Mouse (Mus musculus): ENCODE data around the gene Zfp91. TPM values are rescaled to one million over a fixed set of nuclear protein-coding genes. Genes with fewer than 3 reads are reported as not detected.
"Not testable (repeated sequence)": the region's sequence is repeated elsewhere in the genome, so short reads cannot be mapped to it uniquely, and the experiment has no call there.

The Zfp91 gene
- polyA plus RNA-seq, 1 experiment from 2014 or later, result 14.7 TPM

GRCm38 (mm10) chr19:12721596-12721995 lies 74.3 kb downstream of the Zfp91 start:
- not testable (repeated sequence) for ATAC-seq (ENCODE audit: low FRiP score); H3K36me3 ChIP-seq; H3K4me3 ChIP-seq; H3K4me1 ChIP-seq (replicated peaks); H3K27ac ChIP-seq; H3K9ac ChIP-seq; H3K4me2 ChIP-seq; H3K27me3 ChIP-seq; H3K9me3 ChIP-seq
- WGBS, result 91% methylated on average over 7 of the region's 7 CpGs

- H3K4me2 ChIP-seq; H3K36me3 ChIP-seq; H3K4me1 ChIP-seq (replicated peaks); H3K27ac ChIP-seq; H3K27me3 ChIP-seq; H3K9ac ChIP-seq; ATAC-seq (ENCODE audit: low FRiP score); H3K4me3 ChIP-seq; H3K9me3 ChIP-seq: not testable (repeated sequence)
- WGBS, result 89% methylated on average over 5 of the region's 5 CpGs
Observed at GRCm38 (mm10) chr19:12720919-12721318, 75.0 kb downstream of the Zfp91 start.

- H3K9ac ChIP-seq, result no peak overlapping the region
- no peaks in the 10 kb centered on the region for H3K27me3 ChIP-seq
- H3K4me2 ChIP-seq, result no peak overlapping the region
- no peaks in the 10 kb centered on the region for H3K9me3 ChIP-seq
- H3K27ac ChIP-seq, result no peak overlapping the region
- no peaks in the 10 kb centered on the region for H3K4me1 ChIP-seq (replicated peaks)
- H3K4me3 ChIP-seq, result no peak overlapping the region
- WGBS, result 66% methylated on average over 2 of the region's 2 CpGs
- ATAC-seq (ENCODE audit: low FRiP score), result no peak
- no peaks in the 10 kb centered on the region for H3K36me3 ChIP-seq
Observed at GRCm38 (mm10) chr19:12720463-12720862, 75.5 kb downstream of the Zfp91 start.

GRCm38 (mm10) chr19:12719189-12719588 lies 76.7 kb downstream of the Zfp91 start:
- Histone ChIP-seq H3K4me2 (no peak overlapping the region), H3K27ac (no peak overlapping the region), H3K9me3 (no peaks in the 10 kb centered on the region), H3K4me3 (no peak overlapping the region), H3K27me3 (no peaks in the 10 kb centered on the region), H3K9ac (no peak overlapping the region), H3K36me3 (no peaks in the 10 kb centered on the region), H3K4me1 (replicated peaks) (no peaks in the 10 kb centered on the region)
- WGBS, result 81% methylated on average over 6 of the region's 6 CpGs
- no peak for ATAC-seq (ENCODE audit: low FRiP score)

Other genes with a start within 250 kb of the Zfp91 start
- gene Gm4952, start 196.2 kb downstream of the Zfp91 start, polyA plus RNA-seq (2015; fragmentation: Nextera tagmentation; extraction: Ambion mirVana), result 0.19 TPM in 1 of 2 replicates, not detected in the other
- 0.05 TPM in 1 of 2 replicates, not detected in the other for gene Glyat, start 162.8 kb downstream of the Zfp91 start, polyA plus RNA-seq (2015; fragmentation: Nextera tagmentation; extraction: Ambion mirVana)
- not detected in 2 replicates for gene Olfr1442, start 125.7 kb downstream of the Zfp91 start, polyA plus RNA-seq (2015; fragmentation: Nextera tagmentation; extraction: Ambion mirVana)
- gene Olfr1443, start 118.0 kb downstream of the Zfp91 start, polyA plus RNA-seq (2015; fragmentation: Nextera tagmentation; extraction: Ambion mirVana), result not detected in 2 replicates
- gene Keg1, start 100.3 kb downstream of the Zfp91 start, polyA plus RNA-seq (2015; fragmentation: Nextera tagmentation; extraction: Ambion mirVana), result not detected in 2 replicates
- gene Cntf, start 30.5 kb downstream of the Zfp91 start, polyA plus RNA-seq (2015; fragmentation: Nextera tagmentation; extraction: Ambion mirVana), result 1.2 and 1.6 TPM in 2 replicates
- gene Lpxn, start 67 bp upstream of the Zfp91 start, polyA plus RNA-seq (2015; fragmentation: Nextera tagmentation; extraction: Ambion mirVana), result 1.5 and 1.6 TPM in 2 replicates
- not detected in 2 replicates for gene Gm5244, start 50.6 kb upstream of the Zfp91 start, polyA plus RNA-seq (2015; fragmentation: Nextera tagmentation; extraction: Ambion mirVana)
- not detected in 2 replicates for gene Olfr1444, start 61.2 kb upstream of the Zfp91 start, polyA plus RNA-seq (2015; fragmentation: Nextera tagmentation; extraction: Ambion mirVana)
- not detected in 2 replicates for gene Olfr1445, start 87.7 kb upstream of the Zfp91 start, polyA plus RNA-seq (2015; fragmentation: Nextera tagmentation; extraction: Ambion mirVana)
- gene Olfr1446, start 97.4 kb upstream of the Zfp91 start, polyA plus RNA-seq (2015; fragmentation: Nextera tagmentation; extraction: Ambion mirVana), result not detected in 2 replicates
- gene Olfr1447, start 107.6 kb upstream of the Zfp91 start, polyA plus RNA-seq (2015; fragmentation: Nextera tagmentation; extraction: Ambion mirVana), result not detected in 2 replicates
- gene Olfr1448, start 128.3 kb upstream of the Zfp91 start, polyA plus RNA-seq (2015; fragmentation: Nextera tagmentation; extraction: Ambion mirVana), result not detected in 2 replicates
- not detected in 2 replicates for gene Olfr1449, start 134.7 kb upstream of the Zfp91 start, polyA plus RNA-seq (2015; fragmentation: Nextera tagmentation; extraction: Ambion mirVana)
- gene Olfr1450, start 154.1 kb upstream of the Zfp91 start, polyA plus RNA-seq (2015; fragmentation: Nextera tagmentation; extraction: Ambion mirVana), result not detected in 2 replicates
- gene Olfr1451, start 198.9 kb upstream of the Zfp91 start, polyA plus RNA-seq (2015; fragmentation: Nextera tagmentation; extraction: Ambion mirVana), result not detected in 2 replicates
- not detected in 2 replicates for gene Olfr1453, start 232.2 kb upstream of the Zfp91 start, polyA plus RNA-seq (2015; fragmentation: Nextera tagmentation; extraction: Ambion mirVana)